In genomic region chr3:96445436-96445835, GRCm38 (mm10) we compare ENCODE assay signal across 46 mouse cellular contexts. TPM values are rescaled to one million over a fixed set of nuclear protein-coding genes. Genes with fewer than 3 reads are reported as not detected.
"Had no signal": no experiment of that assay in that cellular context is flagged by ENCODE, and none has a peak within 500 bp of the region (broad histone marks: within the 10 kb centered on the region; RNA-seq: fewer than 3 reads in every experiment).

No protein-coding gene starts in this region.

- H3K4me3 ChIP-seq: heart, embryonic 10.5 days; heart, embryonic 12.5 days; heart, embryonic 13.5 days; heart, embryonic 15.5 days; hindbrain, embryonic 10.5 days; hindbrain, embryonic 12.5 days; hindbrain, embryonic 13.5 days; hindbrain, embryonic 15.5 days; intestine, embryonic 15.5 days; kidney, embryonic 15.5 days; layer of hippocampus, adult 2 months; left cerebral cortex, adult 2 months had no signal

- H3K27ac ChIP-seq: heart, embryonic 10.5 days; heart, embryonic 13.5 days; heart, embryonic 15.5 days; hindbrain, embryonic 10.5 days; hindbrain, embryonic 12.5 days; hindbrain, embryonic 13.5 days; hindbrain, embryonic 14.5 days; hindbrain, embryonic 15.5 days; hindbrain, postnatal 0 days; intestine, embryonic 15.5 days; kidney, embryonic 15.5 days; kidney, postnatal 0 days; layer of hippocampus, adult 2 months; left cerebral cortex, adult 2 months had no signal

- H3K9me3 ChIP-seq: heart, embryonic 10.5 days; heart, embryonic 12.5 days; heart, embryonic 13.5 days; heart, embryonic 15.5 days; hindbrain, embryonic 10.5 days; hindbrain, embryonic 12.5 days; hindbrain, embryonic 13.5 days; hindbrain, embryonic 15.5 days; intestine, embryonic 15.5 days; kidney, embryonic 15.5 days had no signal

- DNase-seq: heart, postnatal 10 days; heart, postnatal 14 days; heart, postnatal 36 days; kidney, adult 11 months; kidney, adult 18-20 months; kidney, adult 2 months; kidney, adult 8-10 months; kidney, adult 9 months; kidney, postnatal 10 days; kidney, postnatal 14 days; kidney, postnatal 36 days; kidney, postnatal 4 days; layer of hippocampus, adult 9-11 months; layer of hippocampus, postnatal 36 days had no signal

- H3K4me1 ChIP-seq: heart, embryonic 15.5 days; hindbrain, embryonic 13.5 days had no signal

- H3K36me3 ChIP-seq: heart, embryonic 10.5 days; heart, embryonic 12.5 days; heart, embryonic 13.5 days; heart, embryonic 15.5 days; hindbrain, embryonic 10.5 days; hindbrain, embryonic 12.5 days; hindbrain, embryonic 13.5 days; hindbrain, embryonic 15.5 days; intestine, embryonic 15.5 days; kidney, embryonic 15.5 days had no signal

- H3K4me2 ChIP-seq: heart, embryonic 11.5 days; heart, embryonic 12.5 days; heart, embryonic 13.5 days; heart, embryonic 15.5 days; hindbrain, embryonic 12.5 days; hindbrain, embryonic 13.5 days; hindbrain, embryonic 14.5 days; hindbrain, embryonic 15.5 days; intestine, embryonic 15.5 days; kidney, embryonic 15.5 days had no signal

- ATAC-seq: hindbrain, embryonic 16.5 days; hindbrain, postnatal 0 days; inflammation-experienced regulatory T-cells, adult 6 months; intestine, embryonic 15.5 days; intestine, embryonic 16.5 days; intestine, postnatal 0 days had no signal

- H3K9ac ChIP-seq: heart, embryonic 12.5 days; heart, embryonic 13.5 days; heart, embryonic 15.5 days; hindbrain, embryonic 12.5 days; hindbrain, embryonic 13.5 days; hindbrain, embryonic 14.5 days; hindbrain, embryonic 15.5 days; intestine, embryonic 15.5 days; kidney, embryonic 15.5 days had no signal

RNA-seq across cellular contexts. Expression of gene BC107364, which starts 6.7 kb away (rescaled TPM):
- total RNA-seq: heart, postnatal 10 days; heart, postnatal 14 days; heart, postnatal 25 days; heart, postnatal 36 days; hematopoietic stem cell, adult 5-6 weeks; hindbrain, postnatal 0 days; layer of hippocampus, adult 18-20 months; layer of hippocampus, adult 2 months; layer of hippocampus, adult 8-10 months; layer of hippocampus, postnatal 10 days; layer of hippocampus, postnatal 14 days; layer of hippocampus, postnatal 25 days; layer of hippocampus, postnatal 36 days; left cerebral cortex, adult 18-20 months; left cerebral cortex, adult 2 months; left cerebral cortex, adult 8-10 months had no signal
- polyA plus RNA-seq: heart, embryonic 10.5 days; hindbrain, embryonic 10.5 days; hindbrain, embryonic 11.5 days; hindbrain, embryonic 12.5 days; hindbrain, embryonic 13.5 days; hindbrain, embryonic 14.5 days; hindbrain, embryonic 15.5 days; hindbrain, embryonic 16.5 days; hindbrain, postnatal 0 days; inflammation-experienced regulatory T-cells, adult 6 months; intestine, embryonic 14.5 days; kidney, embryonic 15.5 days; large intestine, adult 2 months had no signal
